Mouse (Mus musculus) midbrain, embryonic 12.5 days (tissue): ENCODE measurements around the gene Pcdh7. TPM values are rescaled to one million over a fixed set of nuclear protein-coding genes. Genes with fewer than 3 reads are reported as not detected.

Source experiments
- ATAC-seq: fragments of 200-750 bp; cut with Nextera tagmentation; 2 replicates; pipeline ENCODE4 v1.8.0; 2017; ENCODE audit warnings: low read depth, moderate TSS enrichment, moderate library complexity; ENCODE audit not compliant: low FRiP score
- H3K27ac ChIP-seq: fragments of 300-500 bp; sonication (generic); replicated peaks from 2 replicates; pipeline ENCODE4 v1.5.1; 2016; ENCODE audit warnings: mild to moderate bottlenecking
- H3K27me3 ChIP-seq: fragments of 300-500 bp; sonication (generic); 2 replicates; pipeline ENCODE4 v1.6.1; 2016; ENCODE audit warnings: mild to moderate bottlenecking
- H3K36me3 ChIP-seq: fragments of 300-500 bp; sonication (generic); 2 replicates; pipeline ENCODE4 v1.6.1; 2016
- H3K4me1 ChIP-seq: fragments of 300-500 bp; sonication (generic); 2 replicates; pipeline ENCODE4 v1.6.1; 2016
- H3K4me2 ChIP-seq: fragments of 300-500 bp; sonication (generic); replicated peaks from 2 replicates; pipeline ENCODE4 v1.6.1; 2016; ENCODE audit warnings: mild to moderate bottlenecking, moderate library complexity
- H3K4me3 ChIP-seq: fragments of 300-500 bp; sonication (generic); 2 replicates; pipeline ENCODE4 v1.5.1; 2016; ENCODE audit warnings: mild to moderate bottlenecking
- H3K9ac ChIP-seq: fragments of 300-500 bp; sonication (generic); replicated peaks from 2 replicates; pipeline ENCODE4 v1.6.1; 2016; ENCODE audit warnings: mild to moderate bottlenecking, moderate library complexity
- H3K9me3 ChIP-seq: fragments of 300-500 bp; sonication (generic); 2 replicates; pipeline ENCODE4 v1.6.1; 2016; ENCODE audit warnings: mild to moderate bottlenecking
- WGBS: fragments of 180-500 bp; shearing (Covaris S2); methylation state at CpG from one replicate; pipeline ENCODE4 v1.1.7; 2016; 5-methylcytosine and 5-hydroxymethylcytosine counted together
- polyA plus RNA-seq: library from polyadenylated mRNA; unstranded; fragments of >200 nt; fragmentation: Nextera tagmentation; extraction: Ambion mirVana; gene quantifications from 2 replicates; pipeline ENCODE4 v1.2.1, GENCODE M21; 2016

Gene Pcdh7
- polyA plus RNA-seq, 1 experiment from 2014 or later, result 11.6 TPM

DNA sequence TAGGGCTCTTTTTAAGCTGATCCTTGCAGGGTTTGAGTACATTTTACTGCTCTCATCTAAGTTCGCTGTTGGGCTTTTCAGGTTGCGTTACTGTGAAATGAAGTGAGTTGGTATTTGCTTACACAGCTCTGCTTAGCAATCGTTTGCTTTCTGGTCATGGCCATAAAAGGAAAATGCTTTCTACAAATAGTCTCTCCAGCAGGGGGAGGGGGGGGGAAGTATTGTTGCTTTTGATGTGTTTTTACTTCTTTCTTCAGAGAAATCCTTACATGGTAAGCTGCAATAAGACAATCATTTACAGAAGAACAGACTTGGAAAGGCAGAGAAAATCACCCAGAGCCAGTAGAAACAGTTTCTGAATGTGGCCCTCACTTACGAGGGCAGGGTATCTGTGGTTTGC lies 150.9 kb downstream of the Pcdh7 start:
- Histone ChIP-seq H3K4me2 (no peak overlapping the region), H3K36me3 (no peaks in the 10 kb centered on the region), H3K4me3 (no peak overlapping the region), H3K9me3 (no peaks in the 10 kb centered on the region), H3K27me3 (no peaks in the 10 kb centered on the region), H3K9ac (no peak overlapping the region), H3K27ac (no peak overlapping the region), H3K4me1 (no peaks in the 10 kb centered on the region)
- ATAC-seq, result no peak
- WGBS, result 58% methylated on average over 4 of the region's 4 CpGs

DNA sequence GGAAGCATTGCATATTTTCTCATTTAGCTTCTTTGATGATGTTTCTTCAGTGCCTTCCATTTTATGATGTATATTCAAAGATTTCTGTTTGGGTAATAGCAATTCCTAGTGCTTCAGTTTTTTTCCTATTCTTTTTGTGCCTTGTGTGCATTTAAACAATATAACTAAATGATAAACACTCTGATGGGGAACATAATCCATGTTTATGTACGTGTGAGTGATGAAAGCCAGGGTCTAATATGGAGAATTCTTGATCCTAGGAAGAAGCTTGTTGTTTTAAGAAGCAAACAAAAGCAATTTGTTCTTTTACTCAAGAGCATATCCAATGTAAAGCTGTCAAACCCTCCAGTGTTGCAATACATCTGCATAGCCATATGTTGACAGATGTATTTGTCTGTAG lies 153.0 kb downstream of the Pcdh7 start:
- no peak for ATAC-seq
- Histone ChIP-seq H3K4me1 (no peaks in the 10 kb centered on the region), H3K9ac (no peak overlapping the region), H3K4me2 (no peak overlapping the region), H3K36me3 (no peaks in the 10 kb centered on the region), H3K9me3 (no peaks in the 10 kb centered on the region), H3K27ac (no peak overlapping the region), H3K27me3 (no peaks in the 10 kb centered on the region), H3K4me3 (no peak overlapping the region)
- 67% methylated on average over 1 of the region's 1 CpGs for WGBS

DNA sequence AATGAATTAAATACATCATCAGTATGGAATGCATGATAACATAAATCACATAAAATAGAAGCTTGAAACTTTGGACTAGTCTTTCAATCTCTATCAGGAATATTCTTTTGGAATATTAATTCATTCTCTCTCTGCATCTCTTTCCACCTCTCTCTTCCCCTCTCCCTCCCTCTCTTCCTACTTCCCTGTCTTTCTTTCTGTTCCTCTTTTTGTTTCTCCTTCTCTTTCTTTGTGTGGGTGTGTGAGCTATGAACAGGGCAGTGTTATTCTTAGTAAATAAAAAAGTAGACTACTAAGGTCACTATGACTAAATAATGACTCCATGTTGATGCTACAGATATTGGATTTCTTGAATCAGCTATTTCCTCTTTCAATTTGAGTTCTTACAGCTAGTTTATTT lies 167.2 kb downstream of the Pcdh7 start:
- Histone ChIP-seq H3K4me2 (no peak overlapping the region), H3K4me3 (no peak overlapping the region), H3K27ac (no peak overlapping the region), H3K27me3 (no peaks in the 10 kb centered on the region), H3K36me3 (no peaks in the 10 kb centered on the region), H3K9me3 (no peaks in the 10 kb centered on the region), H3K9ac (no peak overlapping the region), H3K4me1 (no peaks in the 10 kb centered on the region)
- no peak for ATAC-seq

DNA sequence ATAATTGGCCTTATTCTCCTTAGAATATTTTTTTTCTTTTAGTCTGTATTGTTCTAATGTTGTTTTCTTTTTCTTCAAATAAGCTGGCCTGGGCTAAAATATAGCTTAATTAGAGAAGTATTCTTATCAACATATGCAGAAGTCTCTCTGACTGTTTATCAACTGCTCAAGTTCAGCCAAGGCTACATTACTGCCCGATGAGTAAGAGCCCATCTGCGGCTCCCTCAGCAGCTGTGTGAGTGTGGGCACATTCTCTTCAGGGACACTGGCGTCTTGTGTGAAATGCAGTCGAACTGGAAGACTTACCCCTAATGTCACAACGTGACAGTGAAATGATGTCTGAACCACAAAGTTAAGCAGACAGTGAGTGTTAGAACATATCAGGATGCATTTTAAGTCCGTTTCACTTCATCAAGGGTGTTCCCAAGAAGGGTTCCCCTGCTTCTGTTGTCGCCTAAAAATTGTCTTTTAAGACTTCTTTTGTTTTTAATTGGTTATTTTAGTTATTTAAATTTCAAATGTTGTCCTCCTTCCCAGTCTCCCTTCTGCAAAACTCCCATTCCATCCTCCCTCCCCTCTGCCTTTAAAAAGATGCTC lies 181.3 kb downstream of the Pcdh7 start:
- H3K27ac ChIP-seq, result no peak overlapping the region
- no peak overlapping the region for H3K4me2 ChIP-seq
- H3K4me3 ChIP-seq, result no peak overlapping the region
- no peak for ATAC-seq
- H3K9me3 ChIP-seq, result no peaks in the 10 kb centered on the region
- H3K9ac ChIP-seq, result no peak overlapping the region
- H3K4me1 ChIP-seq, result no peaks in the 10 kb centered on the region
- WGBS, result 78% methylated on average over 7 of the region's 7 CpGs
- no peaks in the 10 kb centered on the region for H3K36me3 ChIP-seq
- no peaks in the 10 kb centered on the region for H3K27me3 ChIP-seq

DNA sequence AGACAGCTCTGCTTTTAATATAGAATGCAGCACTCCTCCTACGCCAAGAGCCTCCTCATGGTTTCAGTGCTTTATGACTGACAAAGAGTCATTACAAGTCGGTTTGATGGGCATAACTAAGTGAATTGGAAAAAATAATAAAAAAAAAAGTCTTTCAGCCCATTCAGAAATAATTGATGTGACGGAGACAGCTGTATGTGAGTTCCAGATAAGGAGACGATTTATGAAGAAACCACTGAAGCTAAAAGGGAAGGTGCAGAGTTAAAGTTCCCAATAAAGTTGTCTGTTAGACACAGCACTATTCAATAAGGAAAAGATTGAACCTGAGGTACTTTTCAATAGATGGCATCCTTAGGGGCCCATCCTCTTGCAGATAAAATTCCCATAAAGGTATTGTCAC lies 189.5 kb downstream of the Pcdh7 start:
- no peak overlapping the region for H3K4me2 ChIP-seq
- no peak for ATAC-seq
- WGBS, result 74% methylated on average over 4 of the region's 4 CpGs
- no peak overlapping the region for H3K4me3 ChIP-seq
- H3K36me3 ChIP-seq, result no peaks in the 10 kb centered on the region
- H3K9ac ChIP-seq, result no peak overlapping the region
- no peaks in the 10 kb centered on the region for H3K4me1 ChIP-seq
- no peaks in the 10 kb centered on the region for H3K9me3 ChIP-seq
- H3K27me3 ChIP-seq, result no peaks in the 10 kb centered on the region
- H3K27ac ChIP-seq, result no peak overlapping the region

DNA sequence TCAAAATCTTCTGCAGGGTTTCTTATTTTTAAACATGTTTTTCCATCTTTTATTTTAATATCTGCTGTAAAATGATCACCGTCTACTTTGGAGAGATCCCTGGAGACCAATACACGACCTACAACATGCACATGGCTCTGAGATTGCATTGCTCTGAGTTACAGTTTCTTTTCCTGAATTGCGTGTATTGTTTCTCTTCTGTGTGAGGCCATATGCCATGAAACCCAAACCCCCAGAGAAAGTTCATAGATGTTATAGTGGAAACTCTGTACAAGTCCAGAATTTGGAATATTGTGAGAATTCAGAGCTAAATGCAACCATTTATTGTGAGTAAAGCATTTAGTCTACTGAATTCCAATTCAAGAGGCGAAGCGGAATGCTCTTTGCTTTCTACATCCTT lies 203.4 kb downstream of the Pcdh7 start:
- no peaks in the 10 kb centered on the region for H3K9me3 ChIP-seq
- no peak overlapping the region for H3K4me3 ChIP-seq
- H3K4me2 ChIP-seq, result no peak overlapping the region
- no peak for ATAC-seq
- no peak overlapping the region for H3K27ac ChIP-seq
- no peak overlapping the region for H3K9ac ChIP-seq
- H3K4me1 ChIP-seq, result no peaks in the 10 kb centered on the region
- H3K36me3 ChIP-seq, result no peaks in the 10 kb centered on the region
- no peaks in the 10 kb centered on the region for H3K27me3 ChIP-seq
- WGBS, result 90% methylated on average over 5 of the region's 5 CpGs

DNA sequence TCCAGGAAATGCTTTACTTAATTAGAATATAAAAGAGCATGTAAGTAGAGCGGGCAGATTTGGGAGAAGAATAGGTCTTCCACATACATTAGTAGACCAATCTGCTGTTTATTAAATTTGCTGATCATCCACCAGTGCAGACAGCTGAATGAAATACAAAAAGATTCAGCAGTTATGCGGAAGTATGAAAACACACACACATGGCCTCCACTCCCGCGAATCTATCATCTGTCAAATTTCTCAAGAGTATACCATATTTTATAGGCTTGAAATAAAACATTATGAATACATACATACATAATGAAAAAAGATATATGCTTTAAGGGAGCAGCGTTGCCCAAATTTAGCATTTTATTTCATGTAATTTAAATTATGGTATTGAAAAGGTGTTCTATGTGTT lies 213.6 kb downstream of the Pcdh7 start:
- ATAC-seq, result no peak
- no peak overlapping the region for H3K9ac ChIP-seq
- no peaks in the 10 kb centered on the region for H3K4me1 ChIP-seq
- H3K4me2 ChIP-seq, result no peak overlapping the region
- H3K36me3 ChIP-seq, result no peaks in the 10 kb centered on the region
- no peaks in the 10 kb centered on the region for H3K9me3 ChIP-seq
- H3K27me3 ChIP-seq, result no peaks in the 10 kb centered on the region
- no peak overlapping the region for H3K4me3 ChIP-seq
- H3K27ac ChIP-seq, result no peak overlapping the region
- WGBS, result 89% methylated on average over 5 of the region's 5 CpGs

DNA sequence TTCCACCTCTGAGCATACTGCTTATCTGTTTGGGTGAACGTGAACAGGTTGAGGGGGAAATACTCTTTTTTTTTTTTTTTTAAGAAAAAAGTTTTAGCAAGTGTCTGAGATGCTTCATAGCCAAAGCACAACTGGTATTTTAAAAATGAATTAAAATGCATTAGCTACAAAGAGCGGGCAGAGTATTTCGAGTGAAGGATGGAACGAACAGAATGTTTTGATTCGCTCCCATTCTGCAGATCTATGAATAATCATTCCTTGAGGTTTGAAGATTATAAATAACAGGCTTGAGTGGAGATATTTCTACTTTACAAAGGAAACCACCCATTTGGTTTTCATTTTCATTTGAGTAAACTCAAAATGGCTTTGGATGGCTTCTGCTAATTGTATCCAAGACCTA lies 214.0 kb downstream of the Pcdh7 start:
- H3K9ac ChIP-seq, result no peak overlapping the region
- no peak for ATAC-seq
- H3K4me3 ChIP-seq, result no peak overlapping the region
- no peak overlapping the region for H3K27ac ChIP-seq
- H3K4me2 ChIP-seq, result no peak overlapping the region
- no peaks in the 10 kb centered on the region for H3K36me3 ChIP-seq
- WGBS, result 93% methylated on average over 5 of the region's 5 CpGs
- H3K4me1 ChIP-seq, result no peaks in the 10 kb centered on the region
- H3K9me3 ChIP-seq, result no peaks in the 10 kb centered on the region
- H3K27me3 ChIP-seq, result no peaks in the 10 kb centered on the region

DNA sequence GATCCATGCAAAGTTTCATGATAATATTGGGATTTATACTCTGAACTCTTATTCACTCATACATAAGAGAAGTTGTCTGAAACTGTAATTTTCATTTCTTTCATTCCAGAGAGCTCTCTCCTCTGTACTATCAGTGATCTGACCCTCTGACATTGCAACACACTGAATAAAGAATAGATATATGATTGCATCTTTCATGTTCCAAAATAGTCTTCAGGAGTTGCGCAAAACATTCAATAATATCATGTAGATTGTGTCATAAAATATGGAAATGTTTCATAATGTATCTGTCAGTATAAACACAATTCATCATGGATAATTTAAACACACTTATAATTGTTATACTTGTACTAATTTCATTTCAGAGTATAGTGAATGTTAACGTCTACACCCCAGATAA lies 216.9 kb downstream of the Pcdh7 start:
- ATAC-seq, result no peak
- no peak overlapping the region for H3K27ac ChIP-seq
- H3K4me1 ChIP-seq, result no peaks in the 10 kb centered on the region
- no peaks in the 10 kb centered on the region for H3K27me3 ChIP-seq
- H3K9ac ChIP-seq, result no peak overlapping the region
- H3K36me3 ChIP-seq, result no peaks in the 10 kb centered on the region
- H3K4me3 ChIP-seq, result no peak overlapping the region
- no peaks in the 10 kb centered on the region for H3K9me3 ChIP-seq
- 92% methylated on average over 2 of the region's 2 CpGs for WGBS
- H3K4me2 ChIP-seq, result no peak overlapping the region

DNA sequence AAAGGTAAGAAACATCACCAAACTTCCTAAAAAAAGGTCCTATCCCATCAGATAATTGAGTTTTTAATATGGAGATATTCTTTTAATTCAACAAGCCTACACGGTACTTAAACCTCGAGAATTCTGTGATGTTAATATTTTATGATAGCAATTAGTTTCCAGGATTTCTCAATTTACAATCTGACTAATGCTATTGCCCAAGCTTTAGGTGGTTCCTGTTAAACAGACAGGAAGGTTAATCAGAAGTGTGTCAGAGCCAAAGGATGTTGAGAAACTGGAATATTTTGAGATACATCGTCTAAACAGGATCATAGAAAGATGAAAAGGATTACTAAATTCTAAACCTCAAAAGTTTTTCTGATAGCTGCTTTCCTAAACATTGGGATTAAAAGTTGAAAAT lies 222.7 kb downstream of the Pcdh7 start:
- Histone ChIP-seq H3K27ac (no peak overlapping the region), H3K4me3 (no peak overlapping the region), H3K27me3 (no peaks in the 10 kb centered on the region), H3K4me1 (no peaks in the 10 kb centered on the region), H3K9ac (no peak overlapping the region), H3K36me3 (no peaks in the 10 kb centered on the region), H3K9me3 (no peaks in the 10 kb centered on the region), H3K4me2 (no peak overlapping the region)
- no peak for ATAC-seq
- WGBS, result 84% methylated on average over 3 of the region's 3 CpGs

DNA sequence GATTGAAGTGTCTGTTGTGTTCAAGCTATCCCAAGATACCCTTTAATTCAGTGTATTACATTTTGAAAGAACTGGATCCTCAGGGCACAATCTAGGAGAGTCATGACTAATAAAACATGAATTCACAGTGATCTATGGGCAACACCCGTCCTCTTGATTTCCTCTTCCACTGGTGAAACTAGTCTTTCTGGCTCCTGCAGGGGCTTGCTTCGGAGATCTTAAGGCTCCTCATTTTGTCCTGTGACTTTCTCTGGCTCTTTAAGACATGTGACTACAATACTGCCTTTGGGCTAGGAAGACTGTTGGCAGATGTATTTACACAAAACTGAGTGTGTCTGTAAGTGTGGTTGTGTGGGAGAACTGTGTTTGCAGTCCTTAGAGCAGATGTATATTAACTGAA lies 225.4 kb downstream of the Pcdh7 start:
- Histone ChIP-seq H3K4me1 (no peaks in the 10 kb centered on the region), H3K27ac (no peak overlapping the region), H3K27me3 (no peaks in the 10 kb centered on the region), H3K36me3 (no peaks in the 10 kb centered on the region), H3K4me2 (no peak overlapping the region), H3K9me3 (no peaks in the 10 kb centered on the region), H3K9ac (no peak overlapping the region), H3K4me3 (no peak overlapping the region)
- ATAC-seq, result no peak
- WGBS, result 86% methylated on average over 2 of the region's 2 CpGs

DNA sequence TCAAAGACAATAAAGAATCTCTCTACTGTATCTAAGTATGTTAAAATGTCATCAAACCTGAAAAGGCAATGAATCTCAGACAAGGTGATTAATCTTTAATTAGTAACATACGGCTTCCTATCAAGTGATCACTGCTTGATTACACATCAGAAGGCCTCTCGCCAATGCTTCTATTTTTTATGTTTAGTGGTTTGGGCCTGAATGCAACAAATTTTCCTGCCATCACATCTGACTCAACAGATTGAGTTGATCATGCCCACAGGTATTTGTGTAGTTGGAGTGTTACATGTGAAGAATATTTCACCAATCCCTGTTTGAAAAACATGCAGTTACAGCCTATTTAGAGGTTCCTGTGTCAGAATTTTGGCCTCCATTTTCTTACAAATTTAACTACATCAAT lies 225.8 kb downstream of the Pcdh7 start:
- ATAC-seq, result no peak
- WGBS, result 88% methylated on average over 2 of the region's 2 CpGs
- H3K27me3 ChIP-seq, result no peaks in the 10 kb centered on the region

DNA sequence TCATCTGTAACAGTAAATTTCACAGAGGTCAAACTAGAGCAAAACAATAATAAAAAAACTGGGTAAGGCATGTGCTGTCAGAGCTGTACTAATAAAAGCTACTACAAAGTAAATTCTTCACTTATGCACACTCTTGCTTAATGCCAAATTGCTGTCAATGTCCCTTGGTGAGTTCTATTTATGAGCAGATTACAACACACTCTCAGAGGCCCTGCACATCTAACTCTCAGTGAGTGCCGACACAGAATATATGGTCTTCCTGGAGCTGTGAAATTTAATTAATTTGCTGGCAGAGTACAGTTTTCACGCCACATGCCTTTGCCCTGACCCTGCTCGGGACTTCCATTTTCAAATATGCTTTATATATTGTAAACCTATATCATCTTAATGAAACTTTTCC lies 227.7 kb downstream of the Pcdh7 start:
- Histone ChIP-seq H3K9me3 (no peaks in the 10 kb centered on the region), H3K36me3 (no peaks in the 10 kb centered on the region), H3K4me1 (no peaks in the 10 kb centered on the region), H3K9ac (no peak overlapping the region), H3K27ac (no peak overlapping the region), H3K27me3 (no peaks in the 10 kb centered on the region), H3K4me2 (no peak overlapping the region), H3K4me3 (no peak overlapping the region)
- 69% methylated on average over 3 of the region's 3 CpGs for WGBS
- no peak for ATAC-seq

More for the DNA sequence above, 225.8 kb downstream of the Pcdh7 start:
- H3K9ac ChIP-seq, result no peak overlapping the region
- H3K4me2 ChIP-seq, result no peak overlapping the region
- H3K9me3 ChIP-seq, result no peaks in the 10 kb centered on the region
- no peaks in the 10 kb centered on the region for H3K4me1 ChIP-seq
- H3K36me3 ChIP-seq, result no peaks in the 10 kb centered on the region
- no peak overlapping the region for H3K27ac ChIP-seq
- H3K4me3 ChIP-seq, result no peak overlapping the region
